Mouse (Mus musculus) heart, postnatal 0 days (tissue): ENCODE data around the gene Gnl2.

Source experiments
- CTCF ChIP-seq: IDR thresholded peaks from 2 replicates; pipeline ENCODE4 v1.5.1; 2016; ENCODE audit warnings: antibody characterized with exemption, control low read depth, low read depth
- EP300 ChIP-seq: IDR thresholded peaks from 2 replicates; pipeline ENCODE4 v1.6.1; 2016; ENCODE audit warnings: antibody characterized with exemption, low read depth

- TF ChIP-seq EP300 (no peak), CTCF (peak; percentile 6; the same call in 1 of the 2 replicates)
These were observed 4.6 kb downstream of the Gnl2 start for GRCm38 (mm10) chr4:125020780-125021538.
